Mouse (Mus musculus): ENCODE data around the gene Fubp1.

Gene Fubp1

GRCm38 (mm10) chr3:152235805-152236204 lies 25.6 kb downstream of the Fubp1 start:
- DNase-seq (ENCODE audit: low spot score in 2 of 2), result no peak

- peak; percentile 10 to 19 for DNase-seq (ENCODE audit: low spot score in 2 of 2)
Measured at GRCm38 (mm10) chr3:152238836-152239235, 28.6 kb downstream of the Fubp1 start.

- no peak for DNase-seq (ENCODE audit: low spot score in 2 of 2)
Measured at GRCm38 (mm10) chr3:152239592-152239991, 29.4 kb downstream of the Fubp1 start.

GRCm38 (mm10) chr3:152241098-152241497 lies 30.9 kb downstream of the Fubp1 start:
- no peak for DNase-seq (ENCODE audit: low spot score in 2 of 2)

DNA sequence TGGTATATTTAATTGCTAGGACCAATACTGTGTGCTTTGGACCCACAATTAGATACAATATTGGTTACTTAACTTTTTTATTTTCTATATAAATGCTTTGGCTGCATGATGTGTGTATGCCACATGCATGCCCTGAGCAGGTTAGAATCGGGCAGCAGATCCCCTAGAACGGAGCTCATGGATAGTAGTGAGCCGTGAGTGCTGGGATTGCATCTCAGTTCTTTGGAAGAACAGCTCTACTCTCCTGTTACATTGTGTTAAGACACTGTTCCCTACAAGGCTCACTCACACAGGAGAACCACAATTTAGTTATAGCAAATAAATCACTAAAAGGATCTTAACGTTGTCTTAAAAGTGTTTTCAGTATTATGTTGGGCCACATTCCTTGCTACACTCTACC lies 33.1 kb downstream of the Fubp1 start:
- DNase-seq (ENCODE audit: low spot score in 2 of 2), result no peak

GRCm38 (mm10) chr3:152245273-152245910 lies 35.2 kb downstream of the Fubp1 start:
- DNase-seq (ENCODE audit: low spot score in 2 of 2), result no peak

- no peak for DNase-seq (ENCODE audit: low spot score in 2 of 2)
Measured at GRCm38 (mm10) chr3:152247708-152248107, 37.5 kb downstream of the Fubp1 start.

DNA sequence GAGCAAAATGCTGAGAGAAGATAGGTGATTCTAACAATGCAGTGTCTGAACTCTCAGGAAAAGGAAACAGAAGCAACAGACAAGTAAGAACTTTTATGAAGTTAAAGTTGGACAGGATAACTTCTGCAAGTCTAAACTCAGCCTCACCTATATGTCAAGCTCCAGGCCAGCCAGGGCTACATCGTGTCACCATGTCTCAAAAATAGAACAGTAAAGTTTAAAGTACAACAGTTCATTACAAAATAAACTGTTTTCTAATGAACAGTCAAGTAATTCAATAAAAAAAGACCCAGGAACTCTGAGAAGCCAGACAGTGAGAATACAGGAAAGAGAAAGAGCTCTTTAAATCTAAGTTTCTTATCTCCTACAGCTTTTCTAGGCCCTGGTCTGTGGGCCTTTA lies 40.3 kb downstream of the Fubp1 start:
- DNase-seq (ENCODE audit: low spot score in 2 of 2), result no peak

DNA sequence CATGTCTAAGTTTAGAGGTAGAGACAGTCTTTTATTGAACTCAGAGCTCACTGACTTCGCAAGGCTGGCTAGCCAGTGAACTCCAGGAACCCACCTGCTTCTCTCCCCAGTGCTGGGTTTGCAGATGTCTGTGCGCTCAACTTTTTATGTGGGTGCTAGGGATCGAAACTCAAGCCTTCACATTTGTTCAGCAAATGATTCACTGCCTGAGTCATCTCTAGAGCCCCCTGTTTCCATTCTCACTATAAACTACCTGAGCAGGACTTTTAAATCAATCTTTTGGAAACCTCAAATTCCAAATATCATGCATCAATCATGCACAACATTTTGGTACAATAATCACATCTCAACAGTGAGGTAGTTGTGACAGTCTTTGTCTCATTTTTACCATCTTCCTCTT lies 47.3 kb downstream of the Fubp1 start:
- DNase-seq (ENCODE audit: low spot score in 2 of 2), result no peak

DNA sequence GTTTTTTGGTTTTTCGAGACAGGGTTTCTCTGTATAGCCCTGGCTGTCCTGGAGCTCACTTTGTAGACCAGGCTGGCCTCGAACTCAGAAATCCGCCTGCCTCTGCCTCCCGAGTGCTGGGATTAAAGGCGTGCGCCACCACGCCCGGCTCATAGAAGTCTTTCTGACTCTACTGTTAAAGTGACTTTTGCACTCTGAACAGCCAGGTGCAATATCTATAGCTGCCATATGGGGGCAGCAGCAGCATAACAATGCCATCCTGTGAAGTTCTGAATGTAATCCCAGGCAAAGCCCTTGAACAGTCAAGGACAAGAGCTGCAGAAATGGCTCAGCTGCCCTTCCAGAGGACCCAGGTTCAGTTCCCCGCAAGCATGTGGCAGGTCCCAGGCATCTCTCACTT lies 49.2 kb downstream of the Fubp1 start:
- peak; percentile 16 to 34 for DNase-seq (ENCODE audit: low spot score in 2 of 2)

DNA sequence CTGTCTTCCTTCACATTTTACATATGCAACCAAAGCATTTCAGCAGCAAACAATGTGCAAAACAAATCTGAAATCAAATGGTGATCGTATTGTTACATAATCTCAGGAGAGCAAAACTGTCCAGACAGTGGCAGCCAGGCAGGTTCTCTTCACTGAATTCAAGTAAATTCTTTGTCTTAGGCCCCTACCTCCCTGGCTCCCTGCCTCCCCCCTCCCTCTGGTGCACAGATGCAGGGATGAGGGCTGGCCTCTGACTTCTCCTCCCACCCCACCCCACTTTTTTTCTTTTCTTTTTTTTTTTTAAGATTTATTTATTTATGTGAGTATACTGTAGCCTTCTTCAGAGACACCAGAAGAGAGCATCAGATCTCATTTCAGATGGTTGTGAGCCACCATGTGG lies 50.1 kb downstream of the Fubp1 start:
- no peak for DNase-seq (ENCODE audit: low spot score in 2 of 2)

DNA sequence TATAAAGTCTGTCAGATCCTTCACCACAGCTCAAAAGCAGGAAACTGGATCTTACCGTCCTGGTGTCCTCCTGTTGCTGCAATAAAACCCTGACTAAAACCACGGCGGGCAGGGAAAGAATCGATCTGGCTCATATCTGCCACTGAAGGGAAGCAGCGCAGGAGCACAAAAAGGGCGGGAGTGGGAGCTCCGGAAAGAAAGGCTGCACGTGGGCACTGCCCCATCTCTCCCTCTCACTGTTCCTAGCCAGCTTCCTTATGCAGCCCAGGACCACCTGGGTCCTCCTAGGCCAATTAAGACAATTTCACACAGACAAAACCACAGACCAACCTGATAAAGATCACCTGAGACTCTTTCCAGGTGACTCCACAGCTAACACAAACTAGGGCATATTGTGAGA lies 51.2 kb downstream of the Fubp1 start:
- DNase-seq (ENCODE audit: low spot score in 2 of 2), result no peak

GRCm38 (mm10) chr3:152261948-152262347 lies 51.7 kb downstream of the Fubp1 start:
- DNase-seq (ENCODE audit: low spot score in 2 of 2), result no peak

DNA sequence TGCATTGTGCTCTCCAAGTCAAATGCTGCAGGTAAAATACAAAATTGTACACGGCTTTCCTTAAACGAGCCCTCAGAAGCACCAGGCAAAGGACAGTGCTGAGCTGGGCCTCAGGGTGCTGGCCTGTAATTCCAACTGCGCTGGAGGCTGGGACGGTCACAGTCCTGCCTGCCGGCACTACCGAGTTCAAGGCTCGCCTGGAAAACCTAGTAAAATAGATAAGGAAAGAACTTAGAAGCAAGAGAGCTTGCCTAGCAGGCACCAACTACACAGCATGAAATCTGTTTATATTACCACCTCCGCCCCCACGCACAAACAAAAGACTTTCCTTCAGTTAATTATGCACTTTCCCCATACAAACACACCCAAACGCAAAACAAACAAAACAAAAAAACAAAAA lies 54.2 kb downstream of the Fubp1 start:
- DNase-seq (ENCODE audit: low spot score in 2 of 2), result no peak

GRCm38 (mm10) chr3:152264830-152265229 lies 54.6 kb downstream of the Fubp1 start:
- DNase-seq (ENCODE audit: low spot score in 2 of 2), result no peak

- DNase-seq (ENCODE audit: low spot score in 2 of 2), result no peak
Measured at GRCm38 (mm10) chr3:152265351-152266035, 55.3 kb downstream of the Fubp1 start.

DNA sequence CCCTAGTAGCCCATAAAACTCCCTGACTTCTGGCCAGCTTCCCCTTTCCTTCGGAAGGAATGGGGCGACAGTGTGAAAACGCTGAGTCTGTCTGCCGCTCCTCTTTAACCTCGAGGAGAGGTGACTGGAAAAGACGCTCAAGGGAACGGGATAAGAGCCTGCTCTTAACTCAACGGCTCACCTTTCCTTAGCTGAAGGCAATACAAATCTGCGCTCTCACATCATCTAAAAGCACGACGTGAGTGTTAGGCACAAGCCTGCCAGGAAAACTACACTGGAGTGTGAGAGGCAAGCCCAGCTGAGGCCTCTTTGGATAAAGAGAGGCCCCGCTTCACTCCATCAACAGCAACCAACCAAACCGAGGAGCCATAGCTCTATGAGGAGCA lies 55.8 kb downstream of the Fubp1 start, which contains the start of gene Nexn:
TSS of gene Nexn (minus strand) at position 315 of the 386 bp plus-strand sequence.
- DNase-seq (ENCODE audit: low spot score in 2 of 2), result no peak

GRCm38 (mm10) chr3:152268099-152268498 lies 57.9 kb downstream of the Fubp1 start:
- DNase-seq (ENCODE audit: low spot score in 2 of 2), result no peak

DNA sequence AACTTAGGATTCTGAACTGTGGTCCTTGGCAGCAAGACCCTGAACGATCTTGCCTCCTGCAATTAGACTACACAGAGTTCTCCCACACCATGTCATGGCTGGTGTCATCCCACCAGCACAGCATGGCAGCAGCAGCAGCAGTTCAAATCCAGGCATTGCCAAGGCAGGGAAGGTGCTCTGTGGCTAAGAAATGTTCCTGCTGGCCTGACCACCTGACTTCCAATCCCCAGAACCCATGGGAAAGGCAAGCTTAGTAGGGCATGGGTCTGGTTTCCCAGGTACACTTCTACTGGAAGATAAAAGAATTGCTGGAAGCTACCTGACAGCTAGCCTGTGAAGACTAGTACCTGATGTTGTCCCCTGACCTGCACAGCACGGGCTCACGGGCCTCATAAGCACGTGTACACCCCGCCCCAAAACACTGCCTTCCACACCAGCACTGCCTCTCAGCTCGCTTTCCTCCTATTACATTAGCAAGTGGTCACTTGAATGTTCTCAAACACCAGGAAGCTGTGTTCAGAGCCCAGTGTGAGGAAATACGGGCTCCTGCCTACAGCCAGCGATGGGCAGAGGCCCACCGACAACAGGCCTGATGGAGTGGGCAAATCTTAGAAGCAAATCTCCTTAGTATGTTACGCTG lies 61.0 kb downstream of the Fubp1 start:
- no peak for DNase-seq (ENCODE audit: low spot score in 2 of 2)

- DNase-seq (ENCODE audit: low spot score in 2 of 2), result no peak
Measured at GRCm38 (mm10) chr3:152271876-152272275, 61.7 kb downstream of the Fubp1 start.

GRCm38 (mm10) chr3:152272974-152273685 lies 62.9 kb downstream of the Fubp1 start:
- no peak for DNase-seq (ENCODE audit: low spot score in 2 of 2)

DNA sequence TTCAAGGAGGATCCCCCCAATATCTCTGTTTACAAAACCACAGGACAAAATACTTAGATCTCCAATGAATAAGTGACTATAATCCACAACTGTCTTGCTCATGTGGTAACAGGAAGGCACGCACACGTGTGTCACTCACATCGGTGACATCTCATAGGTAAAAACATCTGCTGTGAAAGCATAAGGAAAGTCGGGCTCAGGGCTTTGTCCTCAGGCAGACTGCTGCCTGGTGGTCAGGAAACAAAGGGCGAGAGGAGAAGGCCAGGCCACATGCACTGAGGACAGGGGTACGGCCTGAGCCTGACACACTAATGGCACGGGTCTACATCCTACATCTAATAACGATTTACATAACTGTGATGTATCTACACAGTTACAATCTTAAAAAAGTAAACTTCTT lies 64.8 kb downstream of the Fubp1 start:
- DNase-seq (ENCODE audit: low spot score in 2 of 2), result no peak
